Mouse (Mus musculus) testis, adult 2 months (tissue): ENCODE measurements around the gene Bub1b. TPM values are rescaled to one million over a fixed set of nuclear protein-coding genes. Genes with fewer than 3 reads are reported as not detected.

Experiments used
- H3K27ac ChIP-seq: fragments of 200-500 bp; 2 replicates; pipeline ENCODE4 v1.5.1; 2012; ENCODE audit warnings: low read depth, low read length; ENCODE audit not compliant: control insufficient read depth, insufficient read depth
- H3K27me3 ChIP-seq: fragments of 200-500 bp; 2 replicates; pipeline ENCODE4 v1.6.1; 2012; ENCODE audit warnings: mild to moderate bottlenecking, low read length, moderate library complexity; ENCODE audit not compliant: control insufficient read depth, insufficient read depth
- H3K36me3 ChIP-seq: fragments of 200-500 bp; 2 replicates; pipeline ENCODE4 v1.6.1; 2012; ENCODE audit warnings: mild to moderate bottlenecking, low read length; ENCODE audit not compliant: control insufficient read depth, insufficient read depth
- H3K4me1 ChIP-seq: fragments of 200-500 bp; 2 replicates; pipeline ENCODE4 v1.6.1; 2012; ENCODE audit warnings: low read length; ENCODE audit not compliant: control insufficient read depth, insufficient read depth
- H3K4me3 ChIP-seq: fragments of 200-500 bp; 2 replicates; pipeline ENCODE4 v1.5.1; 2012; ENCODE audit warnings: low read depth, mild to moderate bottlenecking, low read length, moderate library complexity, mixed read lengths; ENCODE audit not compliant: control insufficient read depth
- CTCF ChIP-seq: fragments of 200-500 bp; IDR thresholded peaks from 2 replicates; pipeline ENCODE4 v1.5.1; 2012; ENCODE audit warnings: low read depth, mild to moderate bottlenecking, inconsistent platforms, low read length, moderate library complexity; ENCODE audit not compliant: control insufficient read depth, insufficient read depth, insufficient replicate concordance
- POLR2A ChIP-seq: fragments of 200-500 bp; IDR thresholded peaks from 2 replicates; pipeline ENCODE4 v1.6.1; 2012; ENCODE audit warnings: low read depth, mild to moderate bottlenecking, inconsistent platforms, low read length, moderate library complexity; ENCODE audit not compliant: control insufficient read depth
- polyA plus RNA-seq: library from polyadenylated mRNA; depleted of rRNA; stranded (reverse); fragments of >200 nt; gene quantifications from 2 replicates; pipeline ENCODE4 v1.2.3, GENCODE M21; 2012

Bub1b gene
- polyA plus RNA-seq, 1 experiment, result 18.4 TPM

- Histone ChIP-seq H3K4me3 (no peak overlapping the region), H3K27me3 (no peaks in the 10 kb centered on the region), H3K27ac (no peak overlapping the region), H3K36me3 (peaks cover 3% of the 10 kb centered on the region), H3K4me1 (no peaks in the 10 kb centered on the region)
- no peak for TF ChIP-seq CTCF
These were observed 22.1 kb downstream of the Bub1b start for GRCm38 (mm10) chr2:118620101-118620500.

GRCm38 (mm10) chr2:118620608-118621007 lies 22.6 kb downstream of the Bub1b start:
- H3K27me3 ChIP-seq, result no peaks in the 10 kb centered on the region
- TF ChIP-seq POLR2A (no peak), CTCF (no peak)
- H3K27ac ChIP-seq, result no peak overlapping the region
- no peak overlapping the region for H3K4me3 ChIP-seq
- H3K4me1 ChIP-seq, result no peaks in the 10 kb centered on the region
- H3K36me3 ChIP-seq, result peaks cover 1% of the 10 kb centered on the region

DNA sequence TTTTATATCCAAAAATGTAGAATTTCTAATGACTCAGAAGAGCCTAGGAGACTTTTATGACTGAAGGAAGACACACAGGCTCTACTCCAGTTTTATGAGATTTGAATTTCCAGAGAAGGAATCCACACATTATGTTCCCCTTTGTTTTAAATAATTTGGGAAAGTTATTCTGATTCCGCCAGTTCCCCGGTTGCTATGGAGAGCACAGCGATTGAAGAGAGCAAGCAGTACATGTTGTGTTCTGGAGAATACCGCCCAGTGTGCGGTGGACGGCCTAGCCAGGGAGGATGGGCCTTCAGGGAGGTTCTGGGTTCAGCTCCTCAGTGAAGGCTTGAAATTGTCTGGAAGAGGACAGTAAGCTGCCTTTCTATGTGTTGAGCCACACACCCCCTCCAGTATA lies 31.3 kb downstream of the Bub1b start:
- H3K36me3 ChIP-seq, result peaks cover 3% of the 10 kb centered on the region; the same call in 1 of the 2 replicates
- H3K4me1 ChIP-seq, result no peaks in the 10 kb centered on the region
- no peak for TF ChIP-seq CTCF
- no peak for TF ChIP-seq POLR2A
- no peaks in the 10 kb centered on the region for H3K27me3 ChIP-seq
- H3K4me3 ChIP-seq, result no peak overlapping the region
- H3K27ac ChIP-seq, result no peak overlapping the region

GRCm38 (mm10) chr2:118633441-118633840 lies 35.4 kb downstream of the Bub1b start:
- no peaks in the 10 kb centered on the region for H3K4me1 ChIP-seq
- no peaks in the 10 kb centered on the region for H3K27me3 ChIP-seq
- H3K27ac ChIP-seq, result no peak overlapping the region
- no peak overlapping the region for H3K4me3 ChIP-seq
- TF ChIP-seq CTCF, result no peak
- H3K36me3 ChIP-seq, result peaks cover 4% of the 10 kb centered on the region; the same call in 1 of the 2 replicates

GRCm38 (mm10) chr2:118637258-118637657 lies 39.2 kb downstream of the Bub1b start:
- H3K4me3 ChIP-seq, result no peak overlapping the region
- H3K36me3 ChIP-seq, result peaks cover 1% of the 10 kb centered on the region; the same call in 1 of the 2 replicates
- no peaks in the 10 kb centered on the region for H3K27me3 ChIP-seq
- TF ChIP-seq CTCF (no peak), POLR2A (no peak)
- no peaks in the 10 kb centered on the region for H3K4me1 ChIP-seq
- no peak overlapping the region for H3K27ac ChIP-seq

DNA sequence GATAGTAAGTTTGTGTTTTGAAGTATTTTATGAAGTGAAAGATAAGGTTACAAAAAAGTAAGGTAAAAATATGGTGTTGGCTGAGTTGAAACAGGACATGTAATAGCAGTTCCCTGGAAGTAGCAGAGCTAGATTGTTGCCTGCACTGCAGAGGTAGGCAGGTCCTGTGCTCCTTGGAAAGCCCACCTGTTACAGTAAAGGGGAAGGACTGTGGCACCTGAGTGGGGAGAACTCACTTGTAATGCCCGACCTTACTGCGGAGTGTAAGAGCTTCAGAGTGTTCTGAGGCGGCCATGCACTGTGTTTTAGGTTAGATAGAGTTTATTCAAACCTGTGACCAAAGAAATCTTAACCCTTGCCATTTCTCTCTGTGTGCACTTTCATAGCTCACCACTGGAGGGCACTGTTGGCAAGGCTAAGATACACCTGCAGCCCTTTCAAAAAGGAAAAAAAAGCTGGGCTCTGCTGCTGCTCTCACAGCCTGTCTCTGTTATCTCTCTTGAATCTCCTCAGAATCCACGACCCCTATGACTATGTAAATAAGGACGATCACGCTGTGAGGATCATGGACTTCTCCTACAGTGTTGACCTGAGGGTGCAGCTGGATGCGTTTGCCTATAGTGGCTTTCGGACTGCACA lies 40.0 kb downstream of the Bub1b start:
- H3K27ac ChIP-seq, result no peak overlapping the region
- H3K4me1 ChIP-seq, result no peaks in the 10 kb centered on the region

GRCm38 (mm10) chr2:118638686-118639085 lies 40.7 kb downstream of the Bub1b start:
- Histone ChIP-seq H3K36me3 (peaks cover 1% of the 10 kb centered on the region; the same call in 1 of the 2 replicates), H3K27me3 (no peaks in the 10 kb centered on the region), H3K4me1 (no peaks in the 10 kb centered on the region), H3K4me3 (no peak overlapping the region), H3K27ac (no peak overlapping the region)
- TF ChIP-seq CTCF, result no peak
- no peak for TF ChIP-seq POLR2A

More for the DNA sequence above, 40.0 kb downstream of the Bub1b start:
- TF ChIP-seq POLR2A (no peak), CTCF (0 out of 2 replicates have a peak, but pooled peaks have one; percentile 11)
- H3K4me3 ChIP-seq, result no peak overlapping the region
- H3K36me3 ChIP-seq, result peaks cover 1% of the 10 kb centered on the region; the same call in 1 of the 2 replicates
- no peaks in the 10 kb centered on the region for H3K27me3 ChIP-seq
